Mouse (Mus musculus) spleen, adult 2 months (tissue): Measurements from ENCODE around the gene Fndc11.

Experiments
- CTCF ChIP-seq: fragments of 200-500 bp; IDR thresholded peaks from 2 replicates; pipeline ENCODE4 v1.5.1; 2011; ENCODE audit warnings: mild to moderate bottlenecking, inconsistent platforms; ENCODE audit not compliant: insufficient read depth, insufficient read length, insufficient replicate concordance; ENCODE audit errors: extremely low read depth
- POLR2A ChIP-seq: fragments of 200-500 bp; IDR thresholded peaks from 2 replicates; pipeline ENCODE4 v1.6.1; 2011; ENCODE audit warnings: low read depth, low read length, inconsistent platforms

DNA sequence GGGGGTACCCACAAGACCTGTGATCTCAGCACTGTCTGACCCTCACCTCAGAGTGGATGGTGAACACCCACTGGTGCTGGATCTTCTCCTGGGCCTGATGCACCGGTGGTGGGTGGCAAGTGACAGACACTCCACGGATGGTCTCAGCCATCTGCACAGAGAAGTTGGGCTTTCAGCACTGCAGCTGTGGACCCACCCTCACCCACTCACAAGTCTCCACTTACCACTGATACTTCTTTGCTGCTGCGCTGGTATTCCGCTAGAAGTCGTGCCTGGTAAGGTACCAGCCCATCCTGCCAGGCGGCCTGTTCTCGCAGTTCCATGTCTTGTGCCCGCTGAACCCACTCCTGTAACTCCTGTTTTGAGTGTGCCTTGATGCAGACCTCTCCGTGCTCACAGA lies 19.4 kb downstream of the Fndc11 start:
- TF ChIP-seq POLR2A, result no peak
- no peak for TF ChIP-seq CTCF
